Mouse (Mus musculus): Measurements from ENCODE around the gene Wdr31. TPM values are rescaled to one million over a fixed set of nuclear protein-coding genes. Genes with fewer than 3 reads are reported as not detected.

Wdr31 gene
- total and polyA plus RNA-seq, 3 experiments, result 3.0 to 5.0 (median 3.8) TPM

GRCm38 (mm10) chr4:62440544-62440943, 30.2 kb downstream of the Wdr31 start:
- H3K36me3 ChIP-seq (replicated peaks in 1 of 2; ENCODE audit: control insufficient read depth in 1 of 2, insufficient read depth in 1 of 2, low read length in 1 of 2), result no peaks in the 10 kb centered on the region
- no peak overlapping the region for H3K9ac ChIP-seq (ENCODE audit: insufficient read depth, low read depth)
- H3K27me3 ChIP-seq (replicated peaks), result no peaks in the 10 kb centered on the region
- dilution Hi-C loops (cut with MboI; ENCODE audit: extremely low pct_ligation_motif_present, extremely low pct_unique_long_range_greater_than_20kb, low sequenced_read_pairs), result no loop called here
- in situ Hi-C loops (cut with MboI; ENCODE audit: low pct_ligation_motif_present, low pct_unique_long_range_greater_than_20kb, low sequenced_read_pairs), result no loop called here
- H3K27ac ChIP-seq (ENCODE audit: insufficient read depth, low read depth), result no peak overlapping the region
- no peak overlapping the region for H3K4me2 ChIP-seq (ENCODE audit: insufficient read depth, low read depth, poor library complexity, severe bottlenecking)
- no peak for TF ChIP-seq HCFC1 (IDR thresholded peaks at IDR 0.05; ENCODE audit: low read depth, low read length)
- TF ChIP-seq USF1 (IDR thresholded peaks at IDR 0.05; ENCODE audit: low read depth, low read length), result no peak
- no peak for TF ChIP-seq USF2 (conservative IDR thresholded peaks at IDR 0.05; ENCODE audit: low read depth, low read length)
- no peak for TF ChIP-seq E2F4 (IDR thresholded peaks at IDR 0.05; ENCODE audit: insufficient replicate concordance, low read depth, low read length)
- no peak for TF ChIP-seq ZMIZ1 (IDR thresholded peaks at IDR 0.05; ENCODE audit: low read depth, low read length)
- no peak for DNase-seq (ENCODE audit: extremely low read depth)
- no peak overlapping the region for H3K4me3 ChIP-seq (replicated peaks in 1 of 3; ENCODE audit: low read depth in 2 of 3, low read length in 2 of 3, poor library complexity in 1 of 3)
- H3K4me1 ChIP-seq (ENCODE audit: control insufficient read depth in 1 of 2, insufficient read depth in 2 of 2), result peaks cover 0 to 12% of the 10 kb centered on the region in 2 experiments; a peak in 2 of 4 replicates
- peaks cover 3% of the 10 kb centered on the region for H3K9me3 ChIP-seq (replicated peaks; ENCODE audit: low read length)
- no peaks in the 10 kb centered on the region for H3K79me2 ChIP-seq (replicated peaks; ENCODE audit: control insufficient read depth, extremely low read depth, insufficient read depth, poor library complexity, severe bottlenecking)

GRCm38 (mm10) chr4:62439793-62440192, 30.9 kb downstream of the Wdr31 start:
- Histone ChIP-seq H3K9ac (ENCODE audit: insufficient read depth, low read depth) (no peak overlapping the region), H3K79me2 (replicated peaks; ENCODE audit: control insufficient read depth, extremely low read depth, insufficient read depth, poor library complexity, severe bottlenecking) (no peaks in the 10 kb centered on the region), H3K4me3 (replicated peaks in 1 of 3; ENCODE audit: low read depth in 2 of 3, low read length in 2 of 3, poor library complexity in 1 of 3) (no peak overlapping the region), H3K27ac (ENCODE audit: insufficient read depth, low read depth) (no peak overlapping the region), H3K4me1 (ENCODE audit: control insufficient read depth in 1 of 2, insufficient read depth in 2 of 2) (peaks cover 0 to 18% of the 10 kb centered on the region in 2 experiments; a peak in 3 of 4 replicates), H3K9me3 (replicated peaks; ENCODE audit: low read length) (peaks cover 3% of the 10 kb centered on the region), H3K36me3 (replicated peaks in 1 of 2; ENCODE audit: control insufficient read depth in 1 of 2, insufficient read depth in 1 of 2, low read length in 1 of 2) (no peaks in the 10 kb centered on the region), H3K27me3 (replicated peaks) (no peaks in the 10 kb centered on the region), H3K4me2 (ENCODE audit: insufficient read depth, low read depth, poor library complexity, severe bottlenecking) (no peak overlapping the region)
- TF ChIP-seq POLR2AphosphoS2 (IDR thresholded peaks at IDR 0.05; ENCODE audit: low read depth, low read length) (no peak), CHD2 (IDR thresholded peaks at IDR 0.05; ENCODE audit: low read length) (no peak), POLR2A (IDR thresholded peaks at IDR 0.05; ENCODE audit: low read depth, low read length) (no peak), GABPA (IDR thresholded peaks at IDR 0.05; ENCODE audit: insufficient replicate concordance, low read depth, low read length) (no peak), ZMIZ1 (IDR thresholded peaks at IDR 0.05; ENCODE audit: low read depth, low read length) (no peak), MAX (IDR thresholded peaks at IDR 0.05; ENCODE audit: low read length) (no peak), MXI1 (IDR thresholded peaks at IDR 0.05; ENCODE audit: low read depth, low read length) (no peak), BHLHE40 (IDR thresholded peaks at IDR 0.05; ENCODE audit: low read depth, low read length) (no peak), TCF12 (IDR thresholded peaks at IDR 0.05; ENCODE audit: low read depth, low read length) (no peak), USF1 (IDR thresholded peaks at IDR 0.05; ENCODE audit: low read depth, low read length) (no peak), CTCF (conservative IDR thresholded peaks at IDR 0.05 in 1 of 2, IDR thresholded peaks at IDR 0.05 in 1 of 2; ENCODE audit: low read depth in 2 of 2, low read length in 2 of 2) (no peak), NRF1 (IDR thresholded peaks at IDR 0.05; ENCODE audit: low read depth, low read length) (no peak), ZKSCAN1 (IDR thresholded peaks at IDR 0.05; ENCODE audit: borderline replicate concordance, low read depth, low read length) (no peak), HCFC1 (IDR thresholded peaks at IDR 0.05; ENCODE audit: low read depth, low read length) (no peak), IRF4 (IDR thresholded peaks at IDR 0.05; ENCODE audit: low read depth, low read length) (no peak)
- dilution Hi-C loops (cut with MboI; ENCODE audit: extremely low pct_ligation_motif_present, extremely low pct_unique_long_range_greater_than_20kb, low sequenced_read_pairs), result no loop called here
- in situ Hi-C loops (cut with MboI; ENCODE audit: low pct_ligation_motif_present, low pct_unique_long_range_greater_than_20kb, low sequenced_read_pairs), result no loop called here
- DNase-seq (ENCODE audit: extremely low read depth), result no peak
